Mouse (Mus musculus): ENCODE results near the gene Dpep1.
"Not testable (repeated sequence)": the region's sequence is repeated elsewhere in the genome, so short reads cannot be mapped to it uniquely, and the experiment has no call there.

Dpep1 gene

DNA sequence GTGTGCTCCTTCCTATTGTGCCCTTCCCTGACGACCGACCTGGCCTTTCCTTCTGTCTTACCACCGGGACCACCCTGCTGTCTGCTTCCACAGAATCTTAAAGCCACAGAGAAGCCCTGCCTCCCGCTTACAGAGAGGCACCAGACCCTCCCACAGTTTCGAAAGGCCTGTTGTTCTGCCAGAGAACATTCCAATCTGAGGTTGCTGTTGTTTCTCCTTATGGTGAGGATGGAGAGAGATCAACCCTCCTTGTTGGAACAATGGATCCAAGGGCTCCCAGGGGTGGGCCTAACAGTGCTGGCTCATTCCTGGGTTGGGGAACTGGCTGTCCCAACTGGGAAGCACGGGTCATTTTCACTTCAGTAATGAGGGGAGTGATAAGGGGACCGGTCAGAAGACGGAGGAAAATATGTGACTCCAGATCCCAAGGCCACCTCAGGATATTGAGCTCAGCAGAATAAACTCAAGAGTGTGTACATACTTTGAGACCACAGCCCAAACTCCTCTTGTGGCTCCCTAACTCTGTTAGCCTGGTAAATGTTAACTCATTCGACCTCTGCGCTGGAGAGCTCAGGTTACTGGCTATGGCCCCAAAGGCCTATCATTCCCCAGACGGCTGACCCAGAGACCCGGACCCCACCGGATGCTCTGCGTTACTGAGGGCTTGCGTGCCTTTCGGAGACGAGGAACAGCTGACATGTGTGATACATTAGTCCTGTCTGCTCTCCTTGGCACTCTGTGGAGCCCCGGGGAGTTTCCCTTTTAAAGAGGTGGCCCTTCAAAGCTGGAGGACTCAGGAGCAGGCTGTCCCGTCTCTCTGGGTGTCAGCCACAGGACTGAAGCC lies at the start of gene Dpep1:
TSS of gene Dpep1 (plus strand) at position 677 of the 844 bp plus-strand sequence.
- DNase-seq (ENCODE audit: extremely low read depth, insufficient read length, low spot score), result no peak

DNA sequence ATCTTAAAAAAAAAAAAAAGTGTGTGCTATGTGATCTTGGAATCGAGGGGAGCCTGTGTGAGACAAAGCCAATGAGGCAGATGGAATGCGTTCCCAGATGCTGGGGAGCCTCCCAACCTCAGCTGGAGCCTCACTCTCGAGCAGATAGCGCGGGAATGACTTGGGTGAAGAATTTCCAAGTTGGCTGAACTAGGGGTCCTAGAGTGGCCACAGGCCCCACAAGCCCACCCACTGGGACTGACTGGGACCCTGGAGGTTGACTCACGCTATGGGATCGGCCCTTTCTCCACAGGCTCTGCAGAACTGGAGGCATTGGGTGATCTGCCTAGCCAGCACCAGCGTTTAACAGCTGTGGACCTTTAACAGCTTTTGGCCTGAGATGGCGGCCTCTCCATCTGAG lies 49.8 kb upstream of the Dpep1 start:
- no peak for DNase-seq (ENCODE audit: extremely low read depth, insufficient read length, low spot score)

DNA sequence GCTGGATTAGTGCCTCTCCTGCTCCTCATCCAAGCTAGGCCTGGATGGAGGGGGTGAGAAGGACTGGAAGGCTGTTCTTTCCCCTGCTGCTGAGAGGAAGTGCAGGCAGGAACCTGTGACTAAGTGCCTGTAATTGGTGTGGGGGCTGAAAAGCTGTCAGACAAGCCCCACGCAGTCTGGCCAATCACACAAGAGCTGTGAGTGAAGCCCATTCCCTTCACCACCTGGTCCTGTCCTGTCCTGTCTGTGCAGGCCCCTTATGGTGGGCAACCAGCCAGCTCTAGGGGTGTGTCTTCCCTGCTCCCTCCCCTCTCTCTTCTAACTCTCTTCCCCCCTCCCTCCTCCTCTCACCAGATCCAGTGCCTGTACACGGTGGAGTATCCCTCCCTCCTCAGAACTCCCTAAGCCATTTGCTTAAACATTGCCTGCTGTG lies 48.4 kb upstream of the Dpep1 start:
- DNase-seq (ENCODE audit: extremely low read depth, insufficient read length, low spot score), result no peak

DNA sequence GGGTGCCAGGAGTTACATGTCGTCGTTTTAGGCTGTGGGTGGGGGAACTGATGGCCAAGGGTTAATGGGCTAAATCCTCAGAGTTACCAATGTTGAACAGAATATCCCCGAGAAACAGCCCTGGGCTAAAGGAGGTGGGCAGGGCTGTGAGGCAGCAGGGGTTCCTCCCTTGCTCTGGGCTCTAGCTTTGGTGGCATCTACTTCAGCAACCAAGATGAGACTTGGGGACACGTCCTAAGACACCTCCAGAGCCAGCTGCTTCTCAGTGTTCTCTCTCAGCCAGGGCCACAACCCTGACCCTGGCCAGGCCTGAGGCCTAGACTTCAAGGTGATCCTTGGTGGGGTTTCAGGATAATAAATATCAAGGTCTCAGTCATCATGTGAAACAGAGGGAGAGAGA lies 47.3 kb upstream of the Dpep1 start:
- no peak for DNase-seq (ENCODE audit: extremely low read depth, insufficient read length, low spot score)

DNA sequence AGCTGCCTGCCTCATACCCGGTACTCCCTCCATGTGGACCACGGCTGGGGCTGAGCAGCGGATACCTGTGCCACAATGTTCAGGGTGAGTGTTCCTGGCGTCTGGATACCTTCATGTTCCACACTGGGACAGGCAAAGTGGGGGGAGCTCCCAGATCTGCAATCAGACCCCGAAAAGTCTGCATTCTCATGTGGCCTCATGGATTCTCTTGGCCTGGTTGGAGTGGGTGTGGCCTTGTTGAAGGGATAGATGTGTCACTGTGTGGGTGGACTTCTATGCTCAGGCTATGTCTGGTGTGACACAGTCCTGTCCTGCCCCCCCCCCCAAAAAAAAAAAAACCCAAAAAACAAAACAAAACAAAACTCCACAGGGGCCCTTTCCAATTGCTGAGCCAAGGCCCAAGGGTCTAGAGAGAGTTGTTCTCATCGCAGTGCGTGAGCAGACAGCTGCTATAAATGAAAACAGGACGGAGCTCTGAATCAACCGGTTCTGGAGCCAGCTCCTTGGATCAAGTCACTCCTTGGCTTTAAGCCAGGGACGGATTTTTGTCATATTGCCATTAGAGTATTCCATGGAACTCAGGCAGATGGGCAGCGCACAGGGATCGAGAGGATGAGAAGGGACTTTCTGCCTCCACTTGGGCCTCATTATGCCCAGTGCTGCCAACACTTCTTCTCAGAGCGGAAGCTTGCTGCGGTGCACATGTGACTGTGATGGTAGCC lies 44.1 kb upstream of the Dpep1 start:
- DNase-seq (ENCODE audit: extremely low read depth, insufficient read length, low spot score), result peak; percentile 74

DNA sequence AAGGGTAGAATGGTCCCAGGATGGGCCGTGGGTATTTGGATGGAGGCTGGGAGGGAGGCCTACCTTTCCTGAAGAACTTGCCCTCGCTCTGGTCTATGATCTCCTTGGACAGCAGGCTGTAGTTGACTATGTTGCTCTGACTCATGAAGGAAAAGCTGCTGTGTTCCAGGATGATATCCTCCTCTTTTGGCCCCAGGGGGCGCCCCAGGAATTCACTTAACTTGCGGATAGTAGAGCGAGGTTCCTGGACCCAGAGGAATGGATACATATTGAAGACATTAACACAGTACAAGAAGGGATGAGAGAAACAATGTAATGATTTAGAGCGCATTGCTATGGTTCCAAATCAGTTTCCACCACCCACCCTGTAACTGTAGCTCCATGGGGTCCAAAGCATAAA lies 40.8 kb upstream of the Dpep1 start:
- DNase-seq (ENCODE audit: extremely low read depth, insufficient read length, low spot score), result no peak

DNA sequence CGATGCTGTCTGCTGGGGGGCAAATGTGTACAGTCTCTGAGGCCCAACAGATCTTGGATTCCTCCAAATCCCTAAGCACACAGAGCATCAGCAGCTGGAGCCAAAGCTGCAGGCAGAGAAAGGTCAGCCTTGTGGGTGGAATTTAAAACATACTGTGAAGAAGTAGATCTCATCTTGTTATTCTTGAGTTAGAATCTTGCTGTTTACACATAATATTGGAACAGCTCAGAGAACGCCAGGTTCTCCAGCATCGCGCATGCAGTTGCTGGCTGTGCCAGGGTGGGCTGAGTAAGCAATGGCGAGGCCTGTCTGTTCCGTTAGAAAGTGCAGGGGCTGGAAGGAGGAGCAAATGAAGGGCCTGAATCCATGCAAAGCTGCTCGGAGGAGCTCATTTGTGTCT lies 39.7 kb upstream of the Dpep1 start:
- DNase-seq (ENCODE audit: extremely low read depth, insufficient read length, low spot score), result no peak

DNA sequence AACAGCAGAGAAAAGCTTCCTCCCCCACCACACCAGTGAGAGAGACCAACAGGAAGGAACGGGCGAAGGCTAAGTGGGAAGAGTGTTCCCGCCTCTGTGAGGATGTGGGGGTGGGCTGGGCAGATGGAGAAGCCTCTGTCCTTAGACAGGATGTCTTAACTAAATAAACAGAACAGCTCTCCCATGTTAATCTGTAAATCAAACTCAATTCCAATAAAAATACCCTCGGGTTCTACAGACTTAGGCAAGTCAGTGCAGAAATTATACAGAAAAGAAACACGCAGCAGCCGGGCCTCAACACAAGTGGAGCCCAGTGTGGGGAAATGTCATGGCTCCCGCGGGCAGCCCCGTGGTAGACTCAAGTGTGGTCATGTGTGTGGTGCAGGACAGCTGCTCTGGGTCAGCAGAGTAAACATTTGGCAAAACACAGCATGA lies 35.3 kb upstream of the Dpep1 start:
- DNase-seq (ENCODE audit: extremely low read depth, insufficient read length, low spot score), result no peak

DNA sequence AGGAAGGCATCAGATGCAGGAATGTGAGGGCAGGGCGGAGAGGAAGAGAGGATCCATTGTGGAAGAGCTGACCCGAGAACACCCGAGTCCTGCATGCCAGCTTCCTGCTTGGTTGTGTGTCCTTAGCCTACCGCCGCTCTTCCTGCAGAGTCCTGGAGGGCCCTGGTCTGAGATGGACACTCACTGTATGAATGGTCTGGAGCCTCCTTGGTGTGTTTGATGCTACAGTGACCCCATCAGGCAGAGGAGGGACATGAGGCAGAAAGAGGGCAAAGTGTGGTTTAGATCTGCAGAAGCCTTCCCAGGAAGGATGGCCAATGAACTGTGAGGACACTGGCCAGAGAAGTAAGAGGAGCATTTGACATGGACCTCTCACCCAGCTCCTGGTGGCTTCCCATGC lies 30.9 kb upstream of the Dpep1 start:
- DNase-seq (ENCODE audit: extremely low read depth, insufficient read length, low spot score), result no peak

DNA sequence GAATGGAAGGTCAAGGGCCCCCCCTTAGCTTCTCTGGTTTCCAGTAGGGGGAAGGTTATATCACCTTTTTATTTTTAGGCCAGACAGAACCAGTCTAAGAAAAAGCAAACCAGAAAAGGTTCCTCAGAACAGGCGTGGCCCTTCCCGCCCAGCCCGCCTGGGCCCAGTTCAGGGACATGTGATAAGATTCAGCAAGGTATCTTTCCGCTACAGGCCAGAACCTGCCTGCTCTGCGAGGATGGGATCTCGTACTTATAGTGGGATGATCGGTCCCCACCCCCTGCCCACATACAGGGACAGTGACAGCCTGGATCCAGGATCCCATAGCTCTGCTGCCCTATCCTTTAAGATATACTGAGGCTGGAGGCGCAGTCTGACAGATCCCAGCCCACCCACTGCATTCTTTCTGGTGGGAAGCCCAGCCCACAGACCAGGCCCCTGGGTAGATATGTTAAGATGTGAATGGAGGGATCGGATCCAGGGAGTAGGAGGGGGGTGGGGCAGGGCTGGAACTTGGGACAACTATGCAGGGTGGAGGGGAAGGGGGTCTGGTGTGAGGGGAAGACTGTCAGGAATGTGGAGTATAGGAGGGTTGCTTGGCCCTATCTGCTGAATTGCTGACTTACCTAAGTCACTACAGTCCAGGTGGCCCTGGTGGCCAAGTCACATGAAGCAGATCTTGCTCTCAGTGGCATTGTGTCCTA lies 29.8 kb upstream of the Dpep1 start:
- DNase-seq (ENCODE audit: extremely low read depth, insufficient read length, low spot score), result no peak

DNA sequence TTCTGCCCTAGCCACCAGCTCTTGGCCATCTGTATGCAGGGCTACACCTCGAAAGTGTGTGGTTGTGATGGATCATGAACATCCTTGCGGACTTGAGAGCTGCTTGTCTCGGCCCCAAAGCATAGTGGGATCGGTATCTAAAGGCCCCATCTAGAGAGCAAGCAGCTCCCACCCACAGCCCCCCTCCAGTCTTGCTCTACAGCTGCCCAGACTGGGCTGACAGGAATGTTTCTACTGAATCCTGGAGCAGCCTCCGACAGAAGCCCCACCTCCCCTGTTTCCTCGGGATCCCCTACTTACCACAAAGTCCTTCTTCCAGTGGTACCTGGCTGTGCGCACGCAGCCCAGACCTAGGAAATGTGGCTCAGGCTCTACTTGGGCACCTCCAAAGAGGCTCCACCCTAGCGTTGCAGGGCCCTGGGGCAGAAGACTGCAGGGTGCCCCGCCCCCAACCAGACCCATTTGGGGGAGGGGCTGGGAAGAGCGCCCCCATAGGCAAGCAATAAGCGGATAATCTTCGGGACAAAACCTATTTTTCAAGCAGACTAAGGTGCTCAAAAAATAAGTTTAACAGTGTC lies 28.1 kb upstream of the Dpep1 start, which contains the start of gene Sult5a1:
TSS of gene Sult5a1 (minus strand) at position 428 of the 578 bp plus-strand sequence.
- DNase-seq (ENCODE audit: extremely low read depth, insufficient read length, low spot score), result no peak

DNA sequence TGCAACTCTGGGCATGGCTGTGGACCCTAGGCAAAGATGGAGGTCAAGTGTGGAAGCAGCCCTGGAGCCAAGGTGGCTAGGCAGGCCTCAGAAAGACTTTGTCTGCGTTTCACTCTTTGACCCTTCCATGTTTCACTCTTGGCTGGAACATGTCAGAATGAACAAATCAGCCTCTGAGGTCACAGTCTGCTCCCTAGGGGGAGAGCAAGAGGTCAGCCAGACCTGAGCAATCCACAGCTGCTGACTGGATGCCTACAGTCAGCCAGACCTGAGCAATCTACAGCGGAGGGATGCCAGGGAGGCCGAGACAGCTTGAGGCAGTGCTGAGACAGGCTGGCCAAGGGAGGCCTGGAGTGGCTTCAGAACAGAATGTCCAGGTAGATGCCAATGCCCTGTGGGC lies 4.7 kb upstream of the Dpep1 start:
- DNase-seq (ENCODE audit: extremely low read depth, insufficient read length, low spot score), result no peak

DNA sequence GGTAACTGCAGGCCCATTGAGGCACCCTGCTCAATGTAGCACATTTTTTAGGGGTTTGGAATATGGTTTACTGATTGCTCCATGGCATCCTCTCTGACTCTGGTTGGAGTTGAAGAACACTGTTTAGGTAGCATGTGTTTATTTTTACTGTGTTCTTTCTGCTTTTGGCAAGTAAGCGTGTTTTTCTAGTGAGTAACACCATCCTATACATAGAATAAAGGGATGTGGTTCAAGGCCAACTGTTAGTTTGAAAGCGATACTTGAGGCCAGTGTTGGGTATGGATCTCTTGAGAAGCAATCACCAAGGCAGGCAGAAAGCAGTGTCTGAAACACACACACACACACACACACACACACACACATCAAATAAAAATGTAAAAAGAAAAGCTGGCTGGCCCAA lies 2.0 kb downstream of the Dpep1 start:
- no peak for DNase-seq (ENCODE audit: extremely low read depth, insufficient read length, low spot score)

DNA sequence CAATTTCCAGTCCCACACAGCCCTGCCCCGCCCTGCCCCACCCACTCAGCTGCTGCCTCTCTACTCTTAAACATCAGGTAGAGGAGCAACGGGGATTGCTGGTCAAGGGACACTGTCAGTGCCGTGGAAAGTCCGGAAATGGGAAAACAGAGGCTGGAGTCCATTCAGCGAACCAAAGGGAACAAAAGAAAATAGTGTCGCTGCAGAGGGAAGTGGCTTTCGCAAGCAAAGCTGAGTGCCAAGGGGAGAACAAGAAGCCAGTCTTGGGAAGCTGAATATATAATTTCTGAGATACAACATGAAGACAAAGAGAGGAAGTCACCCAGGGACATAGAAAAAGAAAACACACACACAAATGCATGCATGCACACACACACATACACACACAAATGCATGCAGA lies 2.8 kb downstream of the Dpep1 start:
- no peak for DNase-seq (ENCODE audit: extremely low read depth, insufficient read length, low spot score)

DNA sequence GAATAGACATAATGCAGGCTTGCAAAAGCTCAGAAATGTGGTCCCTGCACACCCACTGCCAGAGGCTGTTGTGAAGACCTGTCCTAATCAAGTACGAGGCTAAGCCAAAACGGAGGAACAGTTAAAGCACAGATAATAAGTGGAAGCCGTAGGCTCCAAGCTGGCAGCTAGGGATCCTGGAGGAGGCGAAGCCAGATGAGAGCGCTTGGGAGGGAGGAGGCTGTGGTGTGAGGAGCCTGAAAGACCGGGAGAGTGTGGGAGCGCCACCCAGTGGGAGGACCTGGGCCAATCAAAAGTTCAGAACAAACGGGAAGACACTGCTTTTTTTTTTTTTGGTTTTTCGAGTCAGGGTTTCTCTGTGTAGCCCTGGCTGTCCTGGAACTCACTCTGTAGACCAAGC lies 4.6 kb downstream of the Dpep1 start:
- DNase-seq (ENCODE audit: extremely low read depth, insufficient read length, low spot score), result peak; percentile 45

DNA sequence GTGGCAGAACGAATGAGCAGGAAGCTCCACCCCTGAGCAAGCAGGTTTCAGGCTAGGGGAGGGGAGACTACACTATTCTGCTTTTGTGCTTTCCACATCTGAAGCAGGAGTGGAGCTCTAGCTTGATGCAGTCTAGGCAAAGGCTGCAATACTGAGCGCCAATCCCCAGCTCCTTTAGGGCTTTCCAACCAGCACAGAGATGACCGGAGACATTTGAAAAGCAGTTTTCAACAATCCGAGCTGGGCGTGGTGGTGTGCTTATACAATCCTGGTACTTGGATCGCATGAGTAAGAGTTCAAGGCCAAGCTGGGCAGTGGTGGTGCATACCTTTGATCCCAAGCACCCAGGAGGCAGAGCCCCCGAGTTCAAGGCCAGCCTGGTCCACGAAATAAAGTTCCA lies 5.9 kb downstream of the Dpep1 start:
- DNase-seq (ENCODE audit: extremely low read depth, insufficient read length, low spot score), result no peak

DNA sequence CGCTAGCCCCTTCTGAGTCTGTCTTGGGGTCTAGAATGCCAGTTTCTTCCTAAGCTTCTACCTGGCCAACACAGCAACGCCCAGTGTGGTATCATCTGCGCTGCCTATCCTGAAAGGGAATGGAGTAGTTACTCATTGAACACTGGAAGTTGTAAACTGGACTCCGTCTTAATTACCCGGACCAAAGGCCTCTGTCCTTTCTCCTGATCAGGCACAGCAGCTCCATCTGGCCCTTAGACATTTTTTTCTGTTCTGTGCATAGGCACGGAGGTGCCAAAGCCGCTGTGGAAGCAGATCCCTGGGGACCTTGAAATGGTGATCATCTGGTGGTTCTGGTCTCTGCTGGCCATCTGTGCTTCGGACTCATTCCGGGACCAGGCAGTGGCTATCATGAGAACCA lies 7.7 kb downstream of the Dpep1 start:
- no peak for DNase-seq (ENCODE audit: extremely low read depth, insufficient read length, low spot score)

DNA sequence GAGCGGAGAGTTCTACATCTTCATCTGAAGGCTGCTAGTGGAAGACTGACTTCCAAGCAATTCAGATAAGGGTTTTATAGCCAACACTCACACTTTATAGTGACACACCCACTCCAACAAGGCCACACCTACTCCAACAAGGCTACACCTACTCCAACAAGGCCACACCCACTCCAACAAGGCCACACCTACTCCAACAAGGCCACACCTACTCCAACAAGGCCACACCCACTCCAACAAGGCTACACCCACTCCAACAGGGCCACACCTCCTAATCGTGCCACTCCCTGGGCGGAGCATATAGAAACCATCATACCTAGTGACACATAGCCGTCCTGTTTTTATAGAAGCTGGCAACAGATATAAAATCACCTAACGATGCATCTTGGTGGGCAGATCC lies 11.0 kb downstream of the Dpep1 start:
- DNase-seq (ENCODE audit: extremely low read depth, insufficient read length, low spot score), result not testable (repeated sequence)

DNA sequence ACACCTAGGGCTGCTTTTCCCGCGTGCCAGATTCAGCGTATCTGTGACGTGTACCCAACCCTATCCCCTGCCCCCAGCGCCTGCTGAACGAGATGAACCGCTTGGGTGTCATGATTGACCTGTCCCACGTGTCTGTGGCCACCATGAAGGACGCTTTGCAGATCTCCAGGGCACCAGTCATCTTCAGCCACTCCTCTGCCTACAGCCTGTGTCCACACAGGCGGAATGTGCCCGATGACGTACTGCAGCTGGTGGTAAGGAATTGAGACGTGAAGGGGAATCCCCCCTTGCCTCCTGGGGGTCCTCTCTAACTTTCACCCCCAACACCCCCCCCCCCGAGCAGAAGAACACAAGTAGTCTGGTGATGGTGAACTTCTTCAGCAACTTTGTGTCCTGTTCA lies 13.8 kb downstream of the Dpep1 start:
- DNase-seq (ENCODE audit: extremely low read depth, insufficient read length, low spot score), result no peak

DNA sequence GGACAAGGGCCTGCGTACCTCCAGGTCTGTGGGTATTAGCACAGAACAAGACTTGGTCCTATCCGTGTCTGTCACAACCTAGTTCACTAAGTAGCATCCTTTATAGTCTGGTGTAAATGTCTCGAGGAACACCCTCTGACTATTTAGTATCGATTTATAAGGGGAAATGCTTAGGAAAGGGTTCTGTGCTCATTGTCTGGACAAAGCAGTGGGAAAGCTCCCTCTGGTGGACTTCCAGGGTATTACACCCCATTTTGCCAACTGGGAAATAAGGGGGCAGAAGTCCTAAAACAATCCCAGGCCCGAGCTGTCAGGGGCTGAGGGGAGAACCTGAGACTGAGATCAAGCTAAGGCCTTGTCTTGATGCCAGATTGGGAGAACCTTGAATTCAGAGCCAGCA lies 16.2 kb downstream of the Dpep1 start:
- DNase-seq (ENCODE audit: extremely low read depth, insufficient read length, low spot score), result no peak

DNA sequence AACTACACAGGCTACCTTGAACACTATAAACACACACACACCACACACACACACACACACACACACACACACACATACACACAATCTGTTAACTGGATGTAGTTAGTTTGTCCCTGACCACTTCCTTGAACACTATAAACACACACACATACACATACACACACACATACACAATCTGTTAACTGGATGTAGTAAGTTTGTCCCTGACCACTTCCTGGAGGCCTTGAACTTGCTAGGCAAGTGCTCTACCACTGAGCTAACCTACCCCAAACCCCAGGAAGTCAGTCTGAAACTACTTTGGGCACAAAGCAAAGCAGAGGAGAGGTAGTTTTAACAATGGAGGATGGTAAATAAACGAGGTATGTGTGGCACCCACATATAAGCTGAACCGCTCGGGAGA lies 17.5 kb downstream of the Dpep1 start:
- no peak for DNase-seq (ENCODE audit: extremely low read depth, insufficient read length, low spot score)

All from 3134 (cell line).